Mouse (Mus musculus): Measurements from ENCODE around the gene Gm17581. TPM values are rescaled to one million over a fixed set of nuclear protein-coding genes. Genes with fewer than 3 reads are reported as not detected.
A peak's percentile ranks its signal among the peaks of the same experiment; 100 is the strongest.

The Gm17581 gene
- polyA plus RNA-seq, 1 experiment from 2014 or later = not detected

GRCm38 (mm10) chr2:155729158-155729645 lies 6.5 kb downstream of the Gm17581 start, which contains the start of gene Edem2:
Gene Edem2, minus strand, starts transcription at chr2:155729475.
- Histone ChIP-seq H3K9me3 (no peaks in the 10 kb centered on the region), H3K9ac (peak within 1 kb of the TSS; percentile 85), H3K4me1 (peaks cover 12% of the 10 kb centered on the region), H3K27ac (peak within 1 kb of the TSS; percentile 54; the same call in 1 of the 2 replicates), H3K27me3 (no peaks in the 10 kb centered on the region), H3K4me2 (peak within 1 kb of the TSS; percentile 96), H3K4me3 (replicated peaks) (peak within 1 kb of the TSS; percentile 94), H3K36me3 (replicated peaks) (no peaks in the 10 kb centered on the region)
- peak; percentile 96 for ATAC-seq (ENCODE audit: low FRiP score)
- under 1% methylated on average over 33 of the region's 33 CpGs for WGBS

GRCm38 (mm10) chr2:155728742-155729141 lies 6.9 kb downstream of the Gm17581 start:
- 0 out of 2 replicates have a peak, but pooled peaks have one; percentile 5 for ATAC-seq (ENCODE audit: low FRiP score)
- Histone ChIP-seq H3K27me3 (no peaks in the 10 kb centered on the region), H3K4me2 (peak overlapping the region; percentile 96), H3K9me3 (no peaks in the 10 kb centered on the region), H3K9ac (peak overlapping the region; percentile 85), H3K36me3 (replicated peaks) (no peaks in the 10 kb centered on the region), H3K4me3 (replicated peaks) (peak overlapping the region; percentile 94), H3K27ac (peak overlapping the region; percentile 54; the same call in 1 of the 2 replicates), H3K4me1 (peaks cover 12% of the 10 kb centered on the region)
- WGBS = 6% methylated on average over 15 of the region's 15 CpGs

- ATAC-seq (ENCODE audit: low FRiP score) = no peak
- H3K9ac ChIP-seq = no peak overlapping the region
- H3K27me3 ChIP-seq = no peaks in the 10 kb centered on the region
- peaks cover 12% of the 10 kb centered on the region for H3K4me1 ChIP-seq
- no peaks in the 10 kb centered on the region for H3K36me3 ChIP-seq (replicated peaks)
- no peak overlapping the region for H3K4me3 ChIP-seq (replicated peaks)
- no peak overlapping the region for H3K27ac ChIP-seq
- 82% methylated on average over 7 of the region's 7 CpGs for WGBS
- peak overlapping the region; percentile 96; the same call in 1 of the 2 replicates for H3K4me2 ChIP-seq
- H3K9me3 ChIP-seq = no peaks in the 10 kb centered on the region
Measured at GRCm38 (mm10) chr2:155727764-155728395, 7.8 kb downstream of the Gm17581 start.

GRCm38 (mm10) chr2:155726302-155726701 lies 9.4 kb downstream of the Gm17581 start:
- Histone ChIP-seq H3K27me3 (no peaks in the 10 kb centered on the region), H3K27ac (no peak overlapping the region), H3K4me1 (peaks cover 12% of the 10 kb centered on the region), H3K9me3 (no peaks in the 10 kb centered on the region), H3K4me3 (replicated peaks) (no peak overlapping the region), H3K9ac (no peak overlapping the region), H3K36me3 (replicated peaks) (peaks cover 7% of the 10 kb centered on the region), H3K4me2 (no peak overlapping the region)
- WGBS = 86% methylated on average over 7 of the region's 7 CpGs
- ATAC-seq (ENCODE audit: low FRiP score) = no peak

DNA sequence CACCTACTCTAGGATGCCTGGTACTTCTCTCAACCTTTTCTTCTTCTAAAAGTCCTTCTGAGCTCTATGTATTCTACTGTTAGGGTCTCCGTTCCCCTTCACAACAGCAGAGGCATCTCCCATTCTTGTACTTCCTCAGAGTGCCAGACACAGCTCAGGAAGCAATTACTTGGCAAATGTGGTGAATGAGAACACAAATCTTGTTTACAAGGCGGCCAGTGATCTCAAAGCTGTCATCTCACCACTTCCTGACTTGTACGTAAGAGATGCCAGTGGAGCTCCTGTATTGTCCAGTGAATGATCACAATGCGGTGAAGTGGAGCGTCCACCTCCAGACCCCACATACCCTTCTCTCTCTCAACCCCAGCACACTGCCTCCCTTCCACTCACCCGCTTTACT lies 11.1 kb downstream of the Gm17581 start:
- H3K4me1 ChIP-seq = peaks cover 12% of the 10 kb centered on the region
- H3K9me3 ChIP-seq = no peaks in the 10 kb centered on the region
- H3K9ac ChIP-seq = no peak overlapping the region
- H3K4me3 ChIP-seq (replicated peaks) = no peak overlapping the region
- H3K36me3 ChIP-seq (replicated peaks) = peaks cover 16% of the 10 kb centered on the region
- H3K27me3 ChIP-seq = no peaks in the 10 kb centered on the region
- no peak overlapping the region for H3K27ac ChIP-seq
- ATAC-seq (ENCODE audit: low FRiP score) = no peak
- no peak overlapping the region for H3K4me2 ChIP-seq
- WGBS = 93% methylated on average over 6 of the region's 6 CpGs

DNA sequence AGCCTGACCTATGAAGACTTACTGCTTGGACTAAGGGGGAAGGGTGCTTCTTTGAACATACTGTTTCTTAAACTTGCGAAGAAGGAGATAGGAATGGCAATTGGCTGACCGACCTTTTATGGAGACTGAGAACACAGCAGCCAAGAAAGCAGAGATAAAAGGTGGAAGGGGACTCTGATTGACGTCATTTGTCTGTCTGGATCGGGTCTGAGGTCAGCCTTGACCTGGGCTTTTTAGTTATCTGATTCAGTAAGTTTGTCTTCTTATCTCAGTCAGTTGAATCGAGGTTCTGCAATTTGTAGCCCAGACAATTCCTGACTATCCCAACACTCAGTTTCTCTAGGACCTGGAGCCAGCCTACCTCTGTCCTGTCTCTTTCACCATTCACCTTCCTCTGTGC lies 11.6 kb downstream of the Gm17581 start:
- Histone ChIP-seq H3K36me3 (replicated peaks) (peaks cover 21% of the 10 kb centered on the region), H3K4me2 (no peak overlapping the region), H3K27ac (no peak overlapping the region), H3K4me1 (peaks cover 12% of the 10 kb centered on the region), H3K27me3 (no peaks in the 10 kb centered on the region), H3K9me3 (no peaks in the 10 kb centered on the region), H3K4me3 (replicated peaks) (no peak overlapping the region), H3K9ac (no peak overlapping the region)
- ATAC-seq (ENCODE audit: low FRiP score) = no peak
- 85% methylated on average over 5 of the region's 5 CpGs for WGBS

DNA sequence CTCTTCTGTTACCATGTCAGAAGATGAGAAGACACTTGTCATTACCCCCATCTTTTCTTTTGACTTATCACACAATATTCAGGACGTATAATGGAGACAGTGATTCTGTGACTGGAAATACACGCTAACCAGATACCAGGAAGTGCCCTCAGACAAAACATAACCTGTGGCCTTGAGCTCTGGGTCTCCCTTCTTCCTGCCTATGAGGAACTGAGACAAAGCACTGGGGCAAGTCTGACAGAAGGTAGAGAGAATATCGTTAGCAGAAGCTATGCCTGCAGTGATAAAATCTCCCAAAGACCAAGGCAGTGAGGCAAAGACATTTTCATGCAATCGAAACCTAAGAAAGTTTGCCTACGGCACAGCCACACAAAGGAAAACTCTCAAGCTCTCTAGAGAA lies 15.1 kb downstream of the Gm17581 start:
- no peak for ATAC-seq (ENCODE audit: low FRiP score)
- Histone ChIP-seq H3K4me1 (no peaks in the 10 kb centered on the region), H3K36me3 (replicated peaks) (peaks cover 31% of the 10 kb centered on the region), H3K4me2 (no peak overlapping the region), H3K27ac (no peak overlapping the region), H3K4me3 (replicated peaks) (no peak overlapping the region), H3K27me3 (no peaks in the 10 kb centered on the region), H3K9me3 (no peaks in the 10 kb centered on the region), H3K9ac (no peak overlapping the region)
- 89% methylated on average over 5 of the region's 5 CpGs for WGBS

GRCm38 (mm10) chr2:155717082-155717990 lies 18.3 kb downstream of the Gm17581 start:
- Histone ChIP-seq H3K36me3 (replicated peaks) (peaks cover 46% of the 10 kb centered on the region), H3K9me3 (no peaks in the 10 kb centered on the region), H3K27me3 (no peaks in the 10 kb centered on the region), H3K4me1 (no peaks in the 10 kb centered on the region), H3K4me3 (replicated peaks) (no peak overlapping the region), H3K27ac (no peak overlapping the region), H3K4me2 (no peak overlapping the region), H3K9ac (no peak overlapping the region)
- no peak for ATAC-seq (ENCODE audit: low FRiP score)
- WGBS = 88% methylated on average over 12 of the region's 12 CpGs

DNA sequence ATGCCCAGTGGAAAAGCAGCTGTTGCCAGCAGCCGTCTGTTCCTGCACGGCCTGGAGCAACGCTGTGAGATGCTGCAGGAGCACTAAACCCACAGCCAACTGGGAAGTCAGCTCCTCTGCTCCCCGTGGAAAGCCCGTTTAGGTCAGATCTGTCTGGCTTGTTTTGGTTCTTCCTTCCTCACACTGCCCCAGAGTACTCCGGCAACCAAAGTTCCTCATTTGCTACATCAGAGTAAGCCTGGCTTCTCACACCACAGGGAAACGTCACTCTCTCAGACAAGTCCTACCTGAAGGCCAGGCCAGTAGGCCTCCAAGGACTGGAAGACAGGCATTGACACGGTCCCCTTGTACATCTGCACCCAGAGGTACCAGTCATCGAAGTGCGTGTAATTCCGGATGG lies 25.1 kb downstream of the Gm17581 start:
- Histone ChIP-seq H3K4me1 (no peaks in the 10 kb centered on the region), H3K4me2 (no peak overlapping the region), H3K4me3 (replicated peaks) (no peak overlapping the region), H3K36me3 (replicated peaks) (peaks cover 68% of the 10 kb centered on the region), H3K9me3 (no peaks in the 10 kb centered on the region), H3K9ac (no peak overlapping the region), H3K27me3 (no peaks in the 10 kb centered on the region), H3K27ac (no peak overlapping the region)
- ATAC-seq (ENCODE audit: low FRiP score) = no peak
- 90% methylated on average over 11 of the region's 11 CpGs for WGBS

GRCm38 (mm10) chr2:155707251-155707650 lies 28.4 kb downstream of the Gm17581 start:
- H3K9me3 ChIP-seq = no peaks in the 10 kb centered on the region
- H3K27ac ChIP-seq = no peak overlapping the region
- H3K36me3 ChIP-seq (replicated peaks) = peaks cover 61% of the 10 kb centered on the region
- H3K9ac ChIP-seq = no peak overlapping the region
- no peaks in the 10 kb centered on the region for H3K4me1 ChIP-seq
- H3K4me3 ChIP-seq (replicated peaks) = no peak overlapping the region
- no peak overlapping the region for H3K4me2 ChIP-seq
- no peaks in the 10 kb centered on the region for H3K27me3 ChIP-seq
- 89% methylated on average over 4 of the region's 4 CpGs for WGBS
- ATAC-seq (ENCODE audit: low FRiP score) = no peak

DNA sequence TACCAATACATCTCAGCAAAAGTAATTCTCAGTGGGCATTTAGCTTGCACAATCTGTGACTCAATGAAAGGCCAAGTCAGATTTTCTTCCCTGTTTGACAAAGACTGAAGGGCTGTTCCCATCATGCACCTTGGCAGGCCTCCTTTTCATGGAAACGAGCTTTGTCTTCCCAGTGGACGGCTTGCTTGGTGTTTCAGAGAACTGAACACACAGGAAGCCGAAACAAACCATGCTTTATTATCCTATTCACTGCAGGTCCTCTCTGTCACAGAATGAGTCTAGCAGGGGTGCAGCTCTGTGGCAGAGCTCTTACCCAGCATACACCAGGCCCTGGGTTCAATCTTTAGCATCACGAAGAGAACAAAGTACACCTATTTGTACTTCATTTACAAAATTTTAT lies 32.0 kb downstream of the Gm17581 start:
- Histone ChIP-seq H3K27ac (peak overlapping the region; percentile 77), H3K27me3 (no peaks in the 10 kb centered on the region), H3K9me3 (no peaks in the 10 kb centered on the region), H3K4me2 (no peak overlapping the region), H3K9ac (no peak overlapping the region), H3K4me1 (no peaks in the 10 kb centered on the region), H3K4me3 (replicated peaks) (no peak overlapping the region), H3K36me3 (replicated peaks) (peaks cover 46% of the 10 kb centered on the region)
- ATAC-seq (ENCODE audit: low FRiP score) = peak; percentile 57; the same call in 1 of the 2 replicates
- WGBS = 16% methylated on average over 4 of the region's 4 CpGs

GRCm38 (mm10) chr2:155701399-155701919 lies 34.2 kb downstream of the Gm17581 start:
- H3K9me3 ChIP-seq = no peaks in the 10 kb centered on the region
- no peak overlapping the region for H3K4me2 ChIP-seq
- no peak overlapping the region for H3K9ac ChIP-seq
- WGBS = 92% methylated on average over 19 of the region's 19 CpGs
- H3K27me3 ChIP-seq = no peaks in the 10 kb centered on the region
- H3K36me3 ChIP-seq (replicated peaks) = peaks cover 34% of the 10 kb centered on the region
- H3K4me1 ChIP-seq = no peaks in the 10 kb centered on the region
- no peak for ATAC-seq (ENCODE audit: low FRiP score)
- H3K4me3 ChIP-seq (replicated peaks) = no peak overlapping the region
- no peak overlapping the region for H3K27ac ChIP-seq
